22 mouse cellular contexts compared by ENCODE assay signal in genomic region chr14:79196711-79197110, GRCm38 (mm10). TPM values are rescaled to one million over a fixed set of nuclear protein-coding genes. Genes with fewer than 3 reads are reported as not detected.
"Had no signal": no experiment of that assay in that cellular context is flagged by ENCODE, and none has a peak within 500 bp of the region (broad histone marks: within the 10 kb centered on the region; RNA-seq: fewer than 3 reads in every experiment).

No protein-coding gene starts in this region.

- H3K4me2 ChIP-seq: limb, embryonic 12.5 days; limb, embryonic 15.5 days; liver, embryonic 11.5 days; lung, embryonic 14.5 days; midbrain, embryonic 13.5 days had no signal

- H3K9ac ChIP-seq: limb, embryonic 12.5 days; limb, embryonic 15.5 days; liver, embryonic 14.5 days; liver, postnatal 0 days; lung, embryonic 14.5 days; midbrain, embryonic 13.5 days had no signal

- H3K9me3 ChIP-seq: limb, embryonic 12.5 days; limb, embryonic 15.5 days; midbrain, embryonic 13.5 days had no signal

- ATAC-seq: inflammation-experienced regulatory T-cells, adult 6 months; liver, postnatal 0 days; lung, postnatal 0 days; midbrain, embryonic 13.5 days had no signal

- H3K27ac ChIP-seq: limb, embryonic 12.5 days; limb, embryonic 15.5 days; liver, embryonic 14.5 days; macrophage; midbrain, embryonic 13.5 days had no signal

- H3K36me3 ChIP-seq: limb, embryonic 12.5 days; limb, embryonic 15.5 days; midbrain, embryonic 13.5 days had no signal

- DNase-seq: kidney, adult 11 months; kidney, adult 9 months; kidney, postnatal 25 days; left cerebral cortex, postnatal 4 days; liver, postnatal 0 days; lung, embryonic 14.5 days; right cerebral cortex, postnatal 25 days; thymus, postnatal 4 days had no signal

- H3K27me3 ChIP-seq: limb, embryonic 12.5 days; limb, embryonic 15.5 days; midbrain, embryonic 13.5 days had no signal

- H3K4me3 ChIP-seq: limb, embryonic 12.5 days; limb, embryonic 15.5 days; midbrain, embryonic 13.5 days had no signal

RNA-seq across cellular contexts. Expression of gene Zfp957, which starts 50.5 kb away (rescaled TPM):
- polyA plus RNA-seq: kidney, embryonic 16.5 days; large intestine, adult 2 months; limb, embryonic 12.5 days; limb, embryonic 15.5 days; liver, embryonic 11.5 days; liver, embryonic 14.5 days; liver, postnatal 0 days; lung, embryonic 14.5 days; lung, postnatal 0 days; macrophage; midbrain, embryonic 13.5 days; neural tube, embryonic 11.5 days; neural tube, embryonic 14.5 days; spleen, adult 2 months; thymus, postnatal 0 days had no signal
